Mouse (Mus musculus) E14TG2a.4 (cell line): ENCODE data around the gene Rex1bd.

Source experiments
- H3K27me3 ChIP-seq: 2 replicates; pipeline ENCODE4 v1.6.1; 2014; ENCODE audit warnings: low read length, control low read depth; ENCODE audit not compliant: insufficient read depth
- H3K36me3 ChIP-seq: 2 replicates; pipeline ENCODE4 v1.6.1; 2014; ENCODE audit warnings: low read length, control low read depth; ENCODE audit not compliant: insufficient read depth
- H3K4me1 ChIP-seq: replicated peaks from 2 replicates; pipeline ENCODE4 v1.6.1; 2014; ENCODE audit warnings: low read depth, low read length, control low read depth
- H3K4me3 ChIP-seq: replicated peaks from 2 replicates; pipeline ENCODE4 v1.5.1; 2014; ENCODE audit warnings: mild to moderate bottlenecking, low read length
- H3K9me3 ChIP-seq: 2 replicates; pipeline ENCODE4 v1.6.1; 2014; ENCODE audit warnings: low read length, control low read depth
- CTCF ChIP-seq: conservative IDR thresholded peaks from 2 replicates; pipeline ENCODE4 v1.5.1; 2014; ENCODE audit warnings: low read length
- NANOG ChIP-seq: IDR thresholded peaks from 2 replicates; pipeline ENCODE4 v1.6.1; 2014; ENCODE audit warnings: borderline replicate concordance, low read length, mixed read lengths
- POU5F1 ChIP-seq: IDR thresholded peaks from 2 replicates; pipeline ENCODE4 v1.6.1; 2014; ENCODE audit warnings: low read length, borderline replicate concordance

The Rex1bd gene

DNA sequence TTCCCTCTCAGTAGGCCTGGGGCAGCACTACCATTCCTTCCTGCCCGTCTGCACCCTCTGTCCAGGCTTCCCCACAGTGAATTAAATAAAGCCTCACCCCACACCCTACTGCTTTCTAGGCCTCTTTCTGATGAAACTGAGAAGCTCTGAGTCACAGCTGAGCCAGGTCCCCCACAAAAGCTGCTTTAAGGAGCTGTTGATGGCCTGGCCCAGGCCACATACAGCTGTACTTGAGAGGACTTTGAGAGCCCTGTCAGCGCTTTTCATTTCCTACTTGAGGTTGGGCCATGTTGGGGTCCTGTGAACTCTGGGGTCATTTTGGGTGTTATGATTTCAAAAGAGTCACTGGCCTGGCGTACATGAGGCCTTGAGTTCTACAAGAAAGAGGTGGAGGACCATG, 28.7 kb upstream of the Rex1bd start:
- Histone ChIP-seq H3K9me3 (no peaks in the 10 kb centered on the region), H3K27me3 (no peaks in the 10 kb centered on the region), H3K36me3 (peaks cover 73% of the 10 kb centered on the region), H3K4me1 (peaks cover 38% of the 10 kb centered on the region), H3K4me3 (no peak overlapping the region)
- TF ChIP-seq NANOG (no peak), CTCF (no peak), POU5F1 (no peak)

DNA sequence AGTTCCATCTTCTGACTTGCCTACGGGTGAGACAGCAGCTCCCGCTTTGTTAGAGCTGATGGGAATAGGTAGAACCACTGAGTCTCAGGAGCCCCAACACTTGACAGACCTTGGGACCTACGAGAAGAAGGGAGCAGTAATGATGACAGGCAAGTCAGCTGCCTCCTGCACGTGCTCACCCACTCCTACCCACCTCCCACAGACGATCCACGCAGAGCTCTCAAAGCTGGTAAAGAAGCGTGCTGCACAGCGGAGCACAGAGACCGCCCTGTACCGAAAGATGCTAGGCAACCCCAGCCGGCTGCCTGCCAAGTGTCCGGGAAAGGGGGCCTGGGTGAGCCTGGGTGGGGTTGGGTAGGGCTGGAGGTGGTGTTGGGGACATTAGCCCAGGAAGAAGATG, 27.7 kb upstream of the Rex1bd start:
- TF ChIP-seq POU5F1 (no peak), CTCF (no peak), NANOG (no peak)
- no peak overlapping the region for H3K4me3 ChIP-seq
- peaks cover 44% of the 10 kb centered on the region for H3K4me1 ChIP-seq
- peaks cover 82% of the 10 kb centered on the region for H3K36me3 ChIP-seq
- no peaks in the 10 kb centered on the region for H3K9me3 ChIP-seq
- H3K27me3 ChIP-seq = no peaks in the 10 kb centered on the region

DNA sequence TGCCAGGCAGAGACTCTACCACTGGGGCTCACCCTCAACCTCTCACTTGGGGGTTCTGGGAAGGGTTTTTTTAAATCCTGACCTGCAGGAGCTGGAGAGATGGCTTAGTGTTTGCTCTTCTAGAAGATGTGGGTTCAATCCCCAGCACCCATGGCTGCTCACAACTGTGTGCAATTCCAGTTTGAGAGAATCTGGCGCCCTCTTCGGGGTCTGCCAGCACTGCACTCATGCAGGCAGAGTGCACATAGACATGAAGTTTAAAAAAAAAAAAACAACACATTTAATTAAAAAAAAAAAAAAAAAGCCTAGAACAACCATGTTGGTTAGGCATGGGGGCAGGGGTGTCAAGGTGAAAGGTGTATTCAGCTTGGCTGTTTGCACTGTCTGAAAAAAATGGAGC, 23.8 kb upstream of the Rex1bd start:
- Histone ChIP-seq H3K36me3 (peaks cover 63% of the 10 kb centered on the region), H3K4me1 (peaks cover 59% of the 10 kb centered on the region)
- TF ChIP-seq NANOG (no peak), POU5F1 (no peak), CTCF (no peak)

DNA sequence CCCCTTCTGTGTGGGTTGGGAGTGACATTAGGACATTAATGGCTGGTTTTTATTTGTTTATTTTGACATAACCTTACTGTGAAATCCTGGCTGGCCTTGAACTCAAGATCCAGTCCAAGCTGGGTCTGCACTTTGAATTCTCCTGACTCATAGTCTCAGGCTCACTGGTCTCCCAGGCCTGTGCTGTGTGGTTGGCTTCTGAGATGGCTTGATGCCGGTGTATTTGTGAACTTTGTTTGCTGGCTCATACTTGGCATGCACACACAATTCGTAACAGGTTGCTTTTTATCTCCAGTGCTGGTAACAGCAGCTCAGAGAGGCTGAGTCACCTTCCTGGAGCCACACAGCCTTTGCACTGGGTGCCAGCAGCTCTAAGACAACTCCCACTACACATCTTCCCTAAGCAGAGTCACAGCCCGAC, 23.2 kb upstream of the Rex1bd start:
- H3K4me3 ChIP-seq = 0 out of 2 replicates have a peak overlapping the region, but pooled peaks have one; percentile 23
- H3K36me3 ChIP-seq = peaks cover 58% of the 10 kb centered on the region
- no peaks in the 10 kb centered on the region for H3K27me3 ChIP-seq
- TF ChIP-seq CTCF (no peak), POU5F1 (no peak), NANOG (no peak)
- peaks cover 63% of the 10 kb centered on the region for H3K4me1 ChIP-seq
- no peaks in the 10 kb centered on the region for H3K9me3 ChIP-seq

More for the DNA sequence above, 23.8 kb upstream of the Rex1bd start:
- no peaks in the 10 kb centered on the region for H3K27me3 ChIP-seq
- H3K4me3 ChIP-seq = no peak overlapping the region
- H3K9me3 ChIP-seq = no peaks in the 10 kb centered on the region

DNA sequence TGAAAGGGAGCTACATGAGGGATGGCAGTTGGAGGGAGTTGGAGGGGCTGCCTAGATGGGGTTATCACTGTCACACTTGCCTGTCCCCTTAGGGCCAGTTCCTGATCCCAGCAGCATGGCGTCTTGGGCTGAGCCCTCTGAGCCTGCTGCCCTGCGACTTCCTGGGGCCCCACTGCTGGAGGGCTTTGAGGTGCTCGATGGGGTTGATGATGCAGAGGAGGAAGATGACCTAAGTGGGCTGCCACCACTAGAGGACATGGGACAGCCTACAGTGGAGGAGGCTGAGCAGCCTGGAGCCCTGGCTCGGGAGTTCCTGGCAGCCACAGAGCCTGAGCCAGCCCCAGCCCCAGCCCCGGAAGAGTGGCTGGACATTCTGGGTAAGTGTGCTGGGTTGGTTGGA, 22.7 kb upstream of the Rex1bd start:
- no peak for TF ChIP-seq NANOG
- no peak for TF ChIP-seq CTCF
- no peak for TF ChIP-seq POU5F1
- H3K27me3 ChIP-seq = no peaks in the 10 kb centered on the region
- peaks cover 64% of the 10 kb centered on the region for H3K4me1 ChIP-seq
- no peaks in the 10 kb centered on the region for H3K9me3 ChIP-seq
- peaks cover 53% of the 10 kb centered on the region for H3K36me3 ChIP-seq
- H3K4me3 ChIP-seq = peak overlapping the region; percentile 23; the same call in 1 of the 2 replicates

DNA sequence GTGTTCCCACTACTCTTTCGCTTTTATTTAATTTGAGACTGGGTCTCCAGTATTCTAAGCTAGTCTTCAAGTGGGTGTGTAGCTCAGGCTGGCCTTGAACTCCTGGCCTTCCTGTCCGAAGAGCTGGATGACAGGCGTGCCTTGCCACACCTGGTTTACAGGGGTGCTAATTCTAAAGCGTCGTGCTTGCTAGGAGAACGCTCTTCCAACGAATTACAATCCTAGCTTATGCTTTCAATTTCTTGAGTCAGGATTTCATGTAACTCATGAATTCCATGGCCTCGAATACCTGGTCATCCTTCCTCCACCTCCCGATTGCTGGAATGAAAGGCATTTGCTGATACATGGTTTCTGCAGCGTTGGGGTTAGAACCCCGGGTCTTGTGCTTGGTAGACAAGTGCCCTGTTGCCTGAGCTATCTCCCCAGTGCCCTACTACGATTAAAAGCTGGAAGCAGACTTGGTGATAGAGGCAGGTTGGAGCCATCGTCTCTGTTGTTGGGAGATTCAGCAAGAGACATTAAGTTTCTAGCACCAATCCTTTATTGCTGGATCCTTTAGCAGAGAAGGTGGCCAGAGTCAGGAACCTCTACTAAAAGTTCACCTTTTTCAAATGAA, 21.7 kb upstream of the Rex1bd start:
- Histone ChIP-seq H3K4me1 (peaks cover 67% of the 10 kb centered on the region), H3K9me3 (no peaks in the 10 kb centered on the region), H3K27me3 (no peaks in the 10 kb centered on the region), H3K4me3 (peak overlapping the region; percentile 84), H3K36me3 (peaks cover 43% of the 10 kb centered on the region)
- TF ChIP-seq NANOG (no peak), POU5F1 (no peak), CTCF (no peak)

DNA sequence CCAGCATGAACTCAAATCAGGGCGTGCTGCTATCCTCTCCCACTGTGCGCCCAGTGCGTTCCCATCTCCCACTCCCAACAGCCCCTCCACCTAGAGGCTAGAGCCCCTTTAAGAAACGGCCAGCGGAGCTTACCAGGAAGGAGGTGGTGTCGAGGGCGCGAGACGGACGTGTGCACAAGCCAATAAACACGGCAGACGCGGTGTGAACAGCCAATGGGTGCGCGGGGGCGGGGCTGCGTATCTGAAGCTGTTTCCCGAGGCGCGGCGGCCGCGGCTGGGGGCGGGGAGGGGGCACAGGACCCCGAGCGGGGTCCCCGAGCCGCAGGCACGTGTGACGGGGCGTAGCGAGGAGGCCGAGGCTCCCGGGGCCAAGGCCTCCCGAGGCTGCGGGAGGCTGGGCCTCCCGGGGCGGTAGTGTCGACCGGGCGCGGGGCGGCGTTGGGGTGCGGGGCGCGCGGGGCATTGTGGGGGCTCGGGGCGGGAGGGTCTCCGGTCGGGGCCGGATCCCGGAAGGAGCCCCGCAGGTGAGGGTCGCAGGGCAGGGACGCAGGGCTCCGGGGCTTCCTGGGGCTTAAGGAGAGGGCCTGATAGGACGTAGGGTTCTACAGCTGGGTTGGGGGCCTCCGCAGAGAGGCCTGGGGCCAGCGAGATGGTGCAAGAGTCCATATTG, 21.1 kb upstream of the Rex1bd start, which contains the start of the genes Fkbp8 and Kxd1:
Gene Fkbp8 (plus strand): TSS at position 213 of the 670 bp plus-strand sequence.
Gene Kxd1 (minus strand): TSS at position 445 of the 670 bp plus-strand sequence.
- TF ChIP-seq CTCF = no peak
- TF ChIP-seq POU5F1 = no peak
- no peak for TF ChIP-seq NANOG
- peak within 1 kb of the TSS; percentile 84 for H3K4me3 ChIP-seq
- no peaks in the 10 kb centered on the region for H3K27me3 ChIP-seq
- H3K4me1 ChIP-seq = peaks cover 68% of the 10 kb centered on the region
- H3K9me3 ChIP-seq = no peaks in the 10 kb centered on the region
- H3K36me3 ChIP-seq = peaks cover 37% of the 10 kb centered on the region

DNA sequence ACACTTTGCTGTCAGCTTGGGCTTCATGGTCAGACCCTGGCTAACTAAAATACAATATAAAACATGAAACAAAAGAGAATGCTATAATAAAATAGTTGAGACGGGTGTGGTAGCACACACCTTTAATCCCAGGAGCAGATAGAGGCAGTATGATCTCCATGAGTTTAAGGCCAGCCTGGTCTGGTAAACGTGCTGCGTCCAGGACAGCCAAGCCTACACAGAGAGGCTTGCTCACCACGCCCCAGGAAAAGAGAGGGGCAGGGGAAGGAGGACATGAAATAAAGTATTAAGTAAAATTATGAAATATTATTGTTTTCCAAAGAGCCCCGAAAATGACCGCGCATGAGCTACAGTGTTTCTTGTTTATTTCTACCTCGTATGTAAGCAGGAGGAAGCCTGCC, 20.6 kb upstream of the Rex1bd start:
- H3K27me3 ChIP-seq = no peaks in the 10 kb centered on the region
- H3K36me3 ChIP-seq = peaks cover 31% of the 10 kb centered on the region
- no peaks in the 10 kb centered on the region for H3K9me3 ChIP-seq
- peaks cover 65% of the 10 kb centered on the region for H3K4me1 ChIP-seq
- TF ChIP-seq CTCF (no peak), NANOG (no peak), POU5F1 (no peak)
- H3K4me3 ChIP-seq = peak overlapping the region; percentile 84
